Mouse (Mus musculus) liver, embryonic 12.5 days (tissue): ENCODE results near the gene Runx1. TPM values are rescaled to one million over a fixed set of nuclear protein-coding genes. Genes with fewer than 3 reads are reported as not detected.

ENCODE experiments used
- ATAC-seq: fragments of 200-750 bp; cut with Nextera tagmentation; 2 replicates; pipeline ENCODE4 v1.8.0; 2017; ENCODE audit warnings: moderate number of reproducible peaks, mild to moderate bottlenecking, moderate library complexity
- H3K27ac ChIP-seq: fragments of 300-500 bp; sonication (generic); 2 replicates; pipeline ENCODE4 v1.5.1; 2016; ENCODE audit warnings: mild to moderate bottlenecking
- H3K27me3 ChIP-seq: fragments of 300-500 bp; sonication (generic); replicated peaks from 2 replicates; pipeline ENCODE4 v1.6.1; 2016; ENCODE audit warnings: mild to moderate bottlenecking, moderate library complexity
- H3K36me3 ChIP-seq: fragments of 300-500 bp; sonication (generic); 2 replicates; pipeline ENCODE4 v1.6.1; 2016; ENCODE audit warnings: mild to moderate bottlenecking, moderate library complexity
- H3K4me1 ChIP-seq: fragments of 300-500 bp; sonication (generic); 2 replicates; pipeline ENCODE4 v1.6.1; 2016
- H3K4me2 ChIP-seq: fragments of 300-500 bp; sonication (generic); 2 replicates; pipeline ENCODE4 v1.6.1; 2016; ENCODE audit warnings: mild to moderate bottlenecking, moderate library complexity
- H3K4me3 ChIP-seq: fragments of 300-500 bp; sonication (generic); 2 replicates; pipeline ENCODE4 v1.5.1; 2016; ENCODE audit warnings: mild to moderate bottlenecking, moderate library complexity
- H3K9ac ChIP-seq: fragments of 300-500 bp; sonication (generic); 2 replicates; pipeline ENCODE4 v1.6.1; 2016; ENCODE audit warnings: mild to moderate bottlenecking, moderate library complexity
- H3K9me3 ChIP-seq: fragments of 300-500 bp; sonication (generic); replicated peaks from 2 replicates; pipeline ENCODE4 v1.6.1; 2016; ENCODE audit warnings: mild to moderate bottlenecking, moderate library complexity
- WGBS: fragments of 180-500 bp; shearing (Covaris S2); methylation state at CpG from one replicate; pipeline ENCODE4 v1.1.7; 2016; ENCODE audit not compliant: insufficient replicate concordance; 5-methylcytosine and 5-hydroxymethylcytosine counted together
- polyA plus RNA-seq: library from polyadenylated mRNA; unstranded; fragments of >200 nt; fragmentation: Nextera tagmentation; extraction: Ambion mirVana; gene quantifications from 2 replicates; pipeline ENCODE4 v1.2.1, GENCODE M21; 2016

The Runx1 gene
- polyA plus RNA-seq, 1 experiment from 2014 or later: 11.7 TPM

GRCm38 (mm10) chr16:92740541-92740940, 85.4 kb downstream of the Runx1 start:
- Histone ChIP-seq H3K27ac (no peak overlapping the region), H3K36me3 (no peaks in the 10 kb centered on the region), H3K9ac (no peak overlapping the region), H3K27me3 (no peaks in the 10 kb centered on the region), H3K4me3 (no peak overlapping the region), H3K9me3 (no peaks in the 10 kb centered on the region), H3K4me1 (peaks cover 35% of the 10 kb centered on the region), H3K4me2 (no peak overlapping the region)
- WGBS: 52% methylated on average over 9 of the region's 9 CpGs
- ATAC-seq: no peak

- H3K4me1 ChIP-seq: peaks cover 30% of the 10 kb centered on the region
- no peaks in the 10 kb centered on the region for H3K36me3 ChIP-seq
- no peak overlapping the region for H3K4me2 ChIP-seq
- H3K27ac ChIP-seq: no peak overlapping the region
- 77% methylated on average over 12 of the region's 12 CpGs for WGBS
- ATAC-seq: no peak
- H3K9ac ChIP-seq: no peak overlapping the region
- H3K4me3 ChIP-seq: no peak overlapping the region
- no peaks in the 10 kb centered on the region for H3K27me3 ChIP-seq
- H3K9me3 ChIP-seq: no peaks in the 10 kb centered on the region
Observed at GRCm38 (mm10) chr16:92739997-92740396, 86.0 kb downstream of the Runx1 start.

- Histone ChIP-seq H3K9ac (no peak overlapping the region), H3K27me3 (no peaks in the 10 kb centered on the region), H3K4me1 (peaks cover 27% of the 10 kb centered on the region), H3K9me3 (no peaks in the 10 kb centered on the region), H3K4me2 (no peak overlapping the region), H3K4me3 (no peak overlapping the region), H3K36me3 (no peaks in the 10 kb centered on the region), H3K27ac (no peak overlapping the region)
- 88% methylated on average over 7 of the region's 7 CpGs for WGBS
- no peak for ATAC-seq
Observed at GRCm38 (mm10) chr16:92739071-92739793, 86.7 kb downstream of the Runx1 start.

- WGBS: 83% methylated on average over 11 of the region's 11 CpGs
- no peak overlapping the region for H3K4me2 ChIP-seq
- H3K9ac ChIP-seq: no peak overlapping the region
- H3K27me3 ChIP-seq: no peaks in the 10 kb centered on the region
- no peaks in the 10 kb centered on the region for H3K36me3 ChIP-seq
- H3K9me3 ChIP-seq: no peaks in the 10 kb centered on the region
- H3K4me1 ChIP-seq: peaks cover 20% of the 10 kb centered on the region
- ATAC-seq: no peak
- no peak overlapping the region for H3K4me3 ChIP-seq
- H3K27ac ChIP-seq: no peak overlapping the region
Observed at GRCm38 (mm10) chr16:92738476-92739010, 87.4 kb downstream of the Runx1 start.

GRCm38 (mm10) chr16:92726870-92727269, 99.1 kb downstream of the Runx1 start:
- no peak for ATAC-seq
- no peaks in the 10 kb centered on the region for H3K27me3 ChIP-seq
- H3K36me3 ChIP-seq: no peaks in the 10 kb centered on the region
- H3K9ac ChIP-seq: no peak overlapping the region
- H3K4me2 ChIP-seq: no peak overlapping the region
- H3K4me1 ChIP-seq: peaks cover 24% of the 10 kb centered on the region
- 74% methylated on average over 9 of the region's 9 CpGs for WGBS
- no peaks in the 10 kb centered on the region for H3K9me3 ChIP-seq
- no peak overlapping the region for H3K4me3 ChIP-seq
- H3K27ac ChIP-seq: no peak overlapping the region

- H3K4me3 ChIP-seq: no peak overlapping the region
- H3K9ac ChIP-seq: no peak overlapping the region
- no peaks in the 10 kb centered on the region for H3K9me3 ChIP-seq
- no peak overlapping the region for H3K27ac ChIP-seq
- H3K27me3 ChIP-seq: no peaks in the 10 kb centered on the region
- H3K4me2 ChIP-seq: no peak overlapping the region
- peaks cover 34% of the 10 kb centered on the region for H3K4me1 ChIP-seq
- ATAC-seq: no peak
- 33% methylated on average over 3 of the region's 3 CpGs for WGBS
- no peaks in the 10 kb centered on the region for H3K36me3 ChIP-seq
Observed at GRCm38 (mm10) chr16:92724526-92724925, 101.4 kb downstream of the Runx1 start.

- H3K4me1 ChIP-seq: peaks cover 52% of the 10 kb centered on the region
- H3K9me3 ChIP-seq: no peaks in the 10 kb centered on the region
- H3K4me3 ChIP-seq: no peak overlapping the region
- 76% methylated on average over 10 of the region's 10 CpGs for WGBS
- no peaks in the 10 kb centered on the region for H3K36me3 ChIP-seq
- H3K9ac ChIP-seq: no peak overlapping the region
- ATAC-seq: no peak
- peaks cover 4% of the 10 kb centered on the region; the same call in 1 of the 2 replicates for H3K27me3 ChIP-seq
- no peak overlapping the region for H3K27ac ChIP-seq
- H3K4me2 ChIP-seq: no peak overlapping the region
Observed at GRCm38 (mm10) chr16:92720678-92721077, 105.3 kb downstream of the Runx1 start.

- H3K4me1 ChIP-seq: peaks cover 56% of the 10 kb centered on the region
- 75% methylated on average over 6 of the region's 6 CpGs for whole genome bisulfite sequencing
Observed at GRCm38 (mm10) chr16:92719725-92720124, 106.2 kb downstream of the Runx1 start.

GRCm38 (mm10) chr16:92715599-92716483, 110.1 kb downstream of the Runx1 start:
- Histone ChIP-seq H3K9me3 (no peaks in the 10 kb centered on the region), H3K4me1 (peaks cover 91% of the 10 kb centered on the region), H3K27ac (peak overlapping the region; percentile 75), H3K27me3 (peaks cover 4% of the 10 kb centered on the region; the same call in 1 of the 2 replicates), H3K4me2 (peak overlapping the region; percentile 63), H3K36me3 (no peaks in the 10 kb centered on the region), H3K9ac (peak overlapping the region; percentile 31), H3K4me3 (peak overlapping the region; percentile 22; the same call in 1 of the 2 replicates)
- 4% methylated on average over 15 of the region's 15 CpGs for WGBS
- ATAC-seq: peak; percentile 94

More at GRCm38 (mm10) chr16:92719725-92720124, 106.2 kb downstream of the Runx1 start:
- Histone ChIP-seq H3K27me3 (peaks cover 4% of the 10 kb centered on the region; the same call in 1 of the 2 replicates), H3K9ac (no peak overlapping the region), H3K4me3 (no peak overlapping the region), H3K9me3 (no peaks in the 10 kb centered on the region), H3K4me2 (no peak overlapping the region), H3K27ac (no peak overlapping the region), H3K36me3 (no peaks in the 10 kb centered on the region)
- ATAC-seq: no peak

GRCm38 (mm10) chr16:92710161-92710560, 115.8 kb downstream of the Runx1 start:
- Histone ChIP-seq H3K9ac (no peak overlapping the region), H3K4me3 (no peak overlapping the region), H3K27me3 (no peaks in the 10 kb centered on the region), H3K4me2 (no peak overlapping the region), H3K27ac (no peak overlapping the region), H3K4me1 (peaks cover 91% of the 10 kb centered on the region), H3K9me3 (no peaks in the 10 kb centered on the region), H3K36me3 (no peaks in the 10 kb centered on the region)
- no peak for ATAC-seq
- 30% methylated on average over 1 of the region's 1 CpGs for WGBS

- peaks cover 81% of the 10 kb centered on the region for H3K4me1 ChIP-seq
- no peak overlapping the region for H3K27ac ChIP-seq
- H3K9me3 ChIP-seq: no peaks in the 10 kb centered on the region
- no peaks in the 10 kb centered on the region for H3K27me3 ChIP-seq
- no peaks in the 10 kb centered on the region for H3K36me3 ChIP-seq
- no peak overlapping the region for H3K4me3 ChIP-seq
- no peak overlapping the region for H3K4me2 ChIP-seq
- WGBS: 31% methylated on average over 4 of the region's 4 CpGs
- H3K9ac ChIP-seq: no peak overlapping the region
- peak; percentile 42; the same call in 1 of the 2 replicates for ATAC-seq
Observed at GRCm38 (mm10) chr16:92708718-92709117, 117.2 kb downstream of the Runx1 start.

GRCm38 (mm10) chr16:92707712-92708111, 118.2 kb downstream of the Runx1 start:
- no peak overlapping the region for H3K9ac ChIP-seq
- no peaks in the 10 kb centered on the region for H3K27me3 ChIP-seq

More at GRCm38 (mm10) chr16:92707712-92708111, 118.2 kb downstream of the Runx1 start:
- H3K4me3 ChIP-seq: no peak overlapping the region
- peaks cover 74% of the 10 kb centered on the region for H3K4me1 ChIP-seq
- no peaks in the 10 kb centered on the region for H3K36me3 ChIP-seq
- H3K4me2 ChIP-seq: no peak overlapping the region
- H3K27ac ChIP-seq: no peak overlapping the region
- WGBS: 79% methylated on average over 4 of the region's 4 CpGs
- no peak for ATAC-seq
- no peaks in the 10 kb centered on the region for H3K9me3 ChIP-seq
